ENCODE assay signal across 8 mouse cellular contexts in genomic region chr8:94876197-94876730, GRCm38 (mm10). TPM values are rescaled to one million over a fixed set of nuclear protein-coding genes. Genes with fewer than 3 reads are reported as not detected.
A peak's percentile ranks its signal among the peaks of the same experiment; 100 is the strongest.
DNase-seq lines count a peak whose midpoint lies in the region.

Gene Dok4 (minus strand): TSS chr8:94876330.

- H3K36me3 ChIP-seq in hindbrain, embryonic 10.5 days = no peaks in the 10 kb centered on the region

- H3K27me3 ChIP-seq in hindbrain, embryonic 10.5 days (ENCODE audit: insufficient read depth, poor library complexity, severe bottlenecking) = peaks cover 50% of the 10 kb centered on the region

- H3K4me1 ChIP-seq in hindbrain, embryonic 10.5 days (replicated peaks) = peaks cover 45% of the 10 kb centered on the region

- H3K4me3 ChIP-seq in hindbrain, embryonic 10.5 days = peak within 1 kb of the TSS; percentile 73

- DNase-seq in MEL-GATA-1-ER (ENCODE audit: extremely low read depth, low read depth) = peak; percentile 71
- DNase-seq in cerebellum, adult 8-10 months = peak; percentile 63
- DNase-seq in forelimb bud, embryonic 11.5 days (ENCODE audit: low read depth, low spot score) = peak; percentile 78
- DNase-seq in hindbrain, embryonic 10.5 days (ENCODE audit: low spot score) = peak; percentile 92
- peak in 1 of 2 experiments; percentile 45 for DNase-seq in layer of hippocampus, postnatal 14 days (ENCODE audit: low spot score in 2 of 2)
- peak; percentile 94 for DNase-seq in lung, postnatal 36 days
- DNase-seq in retina, embryonic 14.5 days (ENCODE audit: low spot score) = peak; percentile 84
- peak; percentile 94 for DNase-seq in thymus, postnatal 4 days

- 1% methylated on average over 37 of the region's 37 CpGs for WGBS in hindbrain, embryonic 10.5 days

- H3K9me3 ChIP-seq in hindbrain, embryonic 10.5 days = no peaks in the 10 kb centered on the region

- H3K27ac ChIP-seq in hindbrain, embryonic 10.5 days = peak within 1 kb of the TSS; percentile 77

RNA-seq across cellular contexts. Expression of gene Dok4, which starts in this region (rescaled TPM):
- polyA plus RNA-seq in hindbrain, embryonic 10.5 days (2016; fragmentation: Nextera tagmentation; extraction: Ambion mirVana) = 14.6 and 16.9 TPM in 2 replicates
- 10 to 100 TPM; 50.2 to 54.1 TPM for total RNA-seq in layer of hippocampus, postnatal 14 days (2021)
